Mouse (Mus musculus) liver, embryonic 15.5 days (tissue): Measurements from ENCODE around the gene Suz12. TPM values are rescaled to one million over a fixed set of nuclear protein-coding genes. Genes with fewer than 3 reads are reported as not detected.
A peak's percentile ranks its signal among the peaks of the same experiment; 100 is the strongest.

ENCODE experiments used
- ATAC-seq: fragments of 200-750 bp; cut with Nextera tagmentation; 2 replicates; pipeline ENCODE4 v1.8.0; 2017; ENCODE audit warnings: moderate number of reproducible peaks, mild to moderate bottlenecking, moderate library complexity; ENCODE audit not compliant: insufficient read depth
- H3K27ac ChIP-seq: fragments of 300-500 bp; sonication (generic); replicated peaks from 2 replicates; pipeline ENCODE4 v1.5.1; 2015; ENCODE audit warnings: mild to moderate bottlenecking, inconsistent platforms
- H3K27me3 ChIP-seq: fragments of 300-500 bp; sonication (generic); 2 replicates; pipeline ENCODE4 v1.6.1; 2015; ENCODE audit warnings: mild to moderate bottlenecking, inconsistent platforms
- H3K36me3 ChIP-seq: fragments of 300-500 bp; sonication (generic); replicated peaks from 2 replicates; pipeline ENCODE4 v1.6.1; 2015; ENCODE audit warnings: moderate library complexity, mild to moderate bottlenecking, inconsistent platforms
- H3K4me1 ChIP-seq: fragments of 300-500 bp; sonication (generic); replicated peaks from 2 replicates; pipeline ENCODE4 v1.6.1; 2015; ENCODE audit warnings: inconsistent platforms
- H3K4me2 ChIP-seq: fragments of 300-500 bp; sonication (generic); 2 replicates; pipeline ENCODE4 v1.6.1; 2015; ENCODE audit warnings: moderate library complexity, mild to moderate bottlenecking, inconsistent platforms
- H3K4me3 ChIP-seq: fragments of 300-500 bp; sonication (generic); replicated peaks from 2 replicates; pipeline ENCODE4 v1.5.1; 2015; ENCODE audit warnings: mild to moderate bottlenecking, inconsistent platforms
- H3K9ac ChIP-seq: fragments of 300-500 bp; sonication (generic); 2 replicates; pipeline ENCODE4 v1.6.1; 2015; ENCODE audit warnings: moderate library complexity, mild to moderate bottlenecking, inconsistent platforms
- H3K9me3 ChIP-seq: fragments of 300-500 bp; sonication (generic); replicated peaks from 2 replicates; pipeline ENCODE4 v1.6.1; 2016; ENCODE audit warnings: inconsistent platforms
- WGBS: fragments of 180-500 bp; shearing (Covaris S2); methylation state at CpG from one replicate; pipeline ENCODE4 v1.1.7; 2015; ENCODE audit warnings: mixed read lengths; ENCODE audit not compliant: insufficient replicate concordance; 5-methylcytosine and 5-hydroxymethylcytosine counted together
- polyA plus RNA-seq: library from polyadenylated mRNA; unstranded; fragments of >200 nt; fragmentation: Nextera tagmentation; extraction: Ambion mirVana; gene quantifications from 2 replicates; pipeline ENCODE4 v1.2.1, GENCODE M21; 2015

The Suz12 gene
- polyA plus RNA-seq, result 13.5 and 14.4 TPM in 2 replicates

GRCm38 (mm10) chr11:79992592-79993355 lies at the start of gene Suz12:
Suz12 (plus strand) TSS chr11:79993106.
- H3K9me3 ChIP-seq, result no peaks in the 10 kb centered on the region
- peak within 1 kb of the TSS; percentile 99 for H3K9ac ChIP-seq
- peaks cover 13% of the 10 kb centered on the region for H3K4me1 ChIP-seq
- peak within 1 kb of the TSS; percentile 85 for H3K4me2 ChIP-seq
- H3K27ac ChIP-seq, result peak within 1 kb of the TSS; percentile 98
- H3K4me3 ChIP-seq, result peak within 1 kb of the TSS; percentile 99
- peaks cover 16% of the 10 kb centered on the region for H3K36me3 ChIP-seq
- WGBS, result under 1% methylated on average over 74 of the region's 74 CpGs
- no peaks in the 10 kb centered on the region for H3K27me3 ChIP-seq
- ATAC-seq, result peak; percentile 90

GRCm38 (mm10) chr11:79943136-79943535 lies 49.8 kb upstream of the Suz12 start:
- H3K4me1 ChIP-seq, result peaks cover 12% of the 10 kb centered on the region
- 86% methylated on average over 8 of the region's 8 CpGs for WGBS
- H3K27ac ChIP-seq, result peak overlapping the region; percentile 39; the same call in 1 of the 2 replicates
- no peaks in the 10 kb centered on the region for H3K27me3 ChIP-seq
- ATAC-seq, result no peak
- no peak overlapping the region for H3K4me2 ChIP-seq
- no peaks in the 10 kb centered on the region for H3K9me3 ChIP-seq
- no peak overlapping the region for H3K4me3 ChIP-seq
- no peak overlapping the region for H3K9ac ChIP-seq
- H3K36me3 ChIP-seq, result peaks cover 84% of the 10 kb centered on the region

- H3K4me2 ChIP-seq, result no peak overlapping the region
- peak overlapping the region; percentile 39; the same call in 1 of the 2 replicates for H3K27ac ChIP-seq
- H3K4me1 ChIP-seq, result peaks cover 12% of the 10 kb centered on the region
- H3K9ac ChIP-seq, result no peak overlapping the region
- 54% methylated on average over 7 of the region's 7 CpGs for WGBS
- H3K9me3 ChIP-seq, result no peaks in the 10 kb centered on the region
- no peak for ATAC-seq
- no peak overlapping the region for H3K4me3 ChIP-seq
- H3K36me3 ChIP-seq, result peaks cover 84% of the 10 kb centered on the region
- no peaks in the 10 kb centered on the region for H3K27me3 ChIP-seq
Observed at GRCm38 (mm10) chr11:79943601-79944000, 49.3 kb upstream of the Suz12 start.

GRCm38 (mm10) chr11:79947265-79947664 lies 45.6 kb upstream of the Suz12 start:
- 88% methylated on average over 3 of the region's 3 CpGs for WGBS
- Histone ChIP-seq H3K4me2 (no peak overlapping the region), H3K4me1 (peaks cover 12% of the 10 kb centered on the region), H3K27me3 (no peaks in the 10 kb centered on the region), H3K9me3 (no peaks in the 10 kb centered on the region), H3K4me3 (no peak overlapping the region), H3K27ac (no peak overlapping the region), H3K36me3 (peaks cover 81% of the 10 kb centered on the region), H3K9ac (no peak overlapping the region)
- ATAC-seq, result no peak

GRCm38 (mm10) chr11:79961346-79962124 lies 31.4 kb upstream of the Suz12 start:
- ATAC-seq, result peak; percentile 35
- H3K36me3 ChIP-seq, result peaks cover 33% of the 10 kb centered on the region
- peak overlapping the region; percentile 75 for H3K4me3 ChIP-seq
- WGBS, result 5% methylated on average over 27 of the region's 27 CpGs
- H3K27ac ChIP-seq, result peak overlapping the region; percentile 86
- H3K4me1 ChIP-seq, result peaks cover 16% of the 10 kb centered on the region
- no peaks in the 10 kb centered on the region for H3K27me3 ChIP-seq
- H3K4me2 ChIP-seq, result peak overlapping the region; percentile 87
- H3K9ac ChIP-seq, result peak overlapping the region; percentile 68
- no peaks in the 10 kb centered on the region for H3K9me3 ChIP-seq

GRCm38 (mm10) chr11:79962125-79962876 lies 30.6 kb upstream of the Suz12 start, which contains the start of gene Utp6:
Utp6 (minus strand) TSS chr11:79962390.
- peak within 1 kb of the TSS; percentile 68 for H3K9ac ChIP-seq
- peak; percentile 97 for ATAC-seq
- H3K9me3 ChIP-seq, result no peaks in the 10 kb centered on the region
- peak within 1 kb of the TSS; percentile 86 for H3K27ac ChIP-seq
- H3K36me3 ChIP-seq, result peaks cover 26% of the 10 kb centered on the region
- H3K4me2 ChIP-seq, result peak within 1 kb of the TSS; percentile 87
- WGBS, result under 1% methylated on average over 46 of the region's 46 CpGs
- H3K4me1 ChIP-seq, result peaks cover 16% of the 10 kb centered on the region
- H3K4me3 ChIP-seq, result peak within 1 kb of the TSS; percentile 75
- no peaks in the 10 kb centered on the region for H3K27me3 ChIP-seq

- no peaks in the 10 kb centered on the region for H3K9me3 ChIP-seq
- H3K4me3 ChIP-seq, result peak overlapping the region; percentile 75
- no peaks in the 10 kb centered on the region for H3K27me3 ChIP-seq
- peak overlapping the region; percentile 87 for H3K4me2 ChIP-seq
- H3K9ac ChIP-seq, result peak overlapping the region; percentile 64
- H3K36me3 ChIP-seq, result peaks cover 20% of the 10 kb centered on the region
- peak; percentile 41 for ATAC-seq
- H3K4me1 ChIP-seq, result peaks cover 16% of the 10 kb centered on the region
- WGBS, result under 1% methylated on average over 9 of the region's 9 CpGs
- peak overlapping the region; percentile 59 for H3K27ac ChIP-seq
Observed at GRCm38 (mm10) chr11:79962877-79963183, 30.1 kb upstream of the Suz12 start.

- H3K4me3 ChIP-seq, result peak overlapping the region; percentile 75
- H3K4me2 ChIP-seq, result peak overlapping the region; percentile 87
- H3K27me3 ChIP-seq, result no peaks in the 10 kb centered on the region
- H3K9me3 ChIP-seq, result no peaks in the 10 kb centered on the region
- no peak overlapping the region for H3K27ac ChIP-seq
- 0 out of 2 replicates have a peak overlapping the region, but pooled peaks have one; percentile 64 for H3K9ac ChIP-seq
- WGBS, result 28% methylated on average over 8 of the region's 8 CpGs
- peaks cover 15% of the 10 kb centered on the region for H3K36me3 ChIP-seq
- peaks cover 16% of the 10 kb centered on the region for H3K4me1 ChIP-seq
- no peak for ATAC-seq
Observed at GRCm38 (mm10) chr11:79963212-79963974, 29.5 kb upstream of the Suz12 start.

GRCm38 (mm10) chr11:79965896-79966295 lies 27.0 kb upstream of the Suz12 start:
- peaks cover 16% of the 10 kb centered on the region for H3K4me1 ChIP-seq
- H3K9me3 ChIP-seq, result no peaks in the 10 kb centered on the region
- H3K4me3 ChIP-seq, result no peak overlapping the region
- no peak overlapping the region for H3K27ac ChIP-seq
- no peak for ATAC-seq
- no peak overlapping the region for H3K4me2 ChIP-seq
- 71% methylated on average over 8 of the region's 8 CpGs for WGBS
- peaks cover 8% of the 10 kb centered on the region for H3K27me3 ChIP-seq
- no peak overlapping the region for H3K9ac ChIP-seq
- no peaks in the 10 kb centered on the region for H3K36me3 ChIP-seq

- no peak overlapping the region for H3K9ac ChIP-seq
- peaks cover 8% of the 10 kb centered on the region for H3K4me1 ChIP-seq
- no peak for ATAC-seq
- no peak overlapping the region for H3K27ac ChIP-seq
- no peak overlapping the region for H3K4me2 ChIP-seq
- no peaks in the 10 kb centered on the region for H3K36me3 ChIP-seq
- H3K9me3 ChIP-seq, result no peaks in the 10 kb centered on the region
- WGBS, result 68% methylated on average over 10 of the region's 10 CpGs
- no peak overlapping the region for H3K4me3 ChIP-seq
- H3K27me3 ChIP-seq, result peaks cover 23% of the 10 kb centered on the region
Observed at GRCm38 (mm10) chr11:79967752-79968151, 25.2 kb upstream of the Suz12 start.
